9 mouse cellular contexts compared by ENCODE assay signal in genomic region chr2:52623921-52624404, GRCm38 (mm10). TPM values are rescaled to one million over a fixed set of nuclear protein-coding genes. Genes with fewer than 3 reads are reported as not detected.
A peak's percentile ranks its signal among the peaks of the same experiment; 100 is the strongest.
DNase-seq lines count a peak whose midpoint lies in the region; ATAC-seq and TF ChIP-seq lines count a peak whose summit lies in the region.
"Had no signal": no experiment of that assay in that cellular context is flagged by ENCODE, and none has a peak within 500 bp of the region (broad histone marks: within the 10 kb centered on the region; RNA-seq: fewer than 3 reads in every experiment).

No protein-coding gene starts in this region.

- 53% methylated on average over 7 of the region's 7 CpGs for WGBS in cerebellum, adult 2 months
- WGBS in limb, embryonic 12.5 days, result 38% methylated on average over 7 of the region's 7 CpGs
- WGBS in limb, embryonic 10.5 days, result 56% methylated on average over 7 of the region's 7 CpGs
- WGBS in heart, embryonic 15.5 days, result 37% methylated on average over 7 of the region's 7 CpGs
- 33% methylated on average over 7 of the region's 7 CpGs for WGBS in midbrain, postnatal 0 days

- TF ChIP-seq POLR2A in cerebellum, adult 2 months (IDR thresholded peaks at IDR 0.05; ENCODE audit: borderline replicate concordance, insufficient read depth, low read length), result no peak

- H3K4me3 ChIP-seq in cerebellum, adult 2 months (replicated peaks; ENCODE audit: insufficient read depth, low read depth, low read length), result no peak overlapping the region
- H3K4me3 ChIP-seq in limb, embryonic 12.5 days (replicated peaks), result no peak overlapping the region
- H3K4me3 ChIP-seq in limb, embryonic 10.5 days, result no peak overlapping the region
- no peak overlapping the region for H3K4me3 ChIP-seq in heart, embryonic 15.5 days
- H3K4me3 ChIP-seq in midbrain, postnatal 0 days (ENCODE audit: low read depth, low read length), result no peak overlapping the region

- ATAC-seq in limb, embryonic 12.5 days (ENCODE audit: insufficient number of reproducible peaks, insufficient read depth, low FRiP score, low TSS enrichment, low read depth), result no peak
- ATAC-seq in heart, embryonic 15.5 days (replicated peaks; ENCODE audit: insufficient number of reproducible peaks, insufficient read depth, low FRiP score, low read depth), result peak; percentile 40
- peak; percentile 63 for ATAC-seq in midbrain, postnatal 0 days (ENCODE audit: low FRiP score)

- peaks cover 16% of the 10 kb centered on the region for H3K4me1 ChIP-seq in cerebellum, adult 2 months (ENCODE audit: control insufficient read depth, insufficient read depth, low read length)
- peaks cover 15% of the 10 kb centered on the region for H3K4me1 ChIP-seq in limb, embryonic 12.5 days (replicated peaks)
- peaks cover 18% of the 10 kb centered on the region for H3K4me1 ChIP-seq in limb, embryonic 10.5 days
- peaks cover 24% of the 10 kb centered on the region for H3K4me1 ChIP-seq in heart, embryonic 15.5 days (replicated peaks)
- no peaks in the 10 kb centered on the region; the same call in 1 of the 2 replicates for H3K4me1 ChIP-seq in midbrain, postnatal 0 days (ENCODE audit: insufficient read depth, low read length)

- peak overlapping the region; percentile 23; the same call in 1 of the 2 replicates for H3K9ac ChIP-seq in limb, embryonic 12.5 days (replicated peaks)
- H3K9ac ChIP-seq in heart, embryonic 15.5 days, result no peak overlapping the region
- no peak overlapping the region for H3K9ac ChIP-seq in midbrain, postnatal 0 days (replicated peaks; ENCODE audit: low read length, poor library complexity, severe bottlenecking)

- no peak overlapping the region for H3K4me2 ChIP-seq in limb, embryonic 12.5 days
- no peak overlapping the region for H3K4me2 ChIP-seq in heart, embryonic 15.5 days
- H3K4me2 ChIP-seq in midbrain, postnatal 0 days (ENCODE audit: low read depth, low read length, poor library complexity, severe bottlenecking), result no peak overlapping the region

- DNase-seq in cerebellum, adult 2 months, result peak in 1 of 2 experiments; percentile 38
- no peak for DNase-seq in cerebellum, adult 9-11 months
- no peak for DNase-seq in limb, embryonic 10.5 days (ENCODE audit: low spot score)
- peak; percentile 43 for DNase-seq in midbrain, postnatal 0 days (ENCODE audit: low spot score)
- no peak for DNase-seq in layer of hippocampus, adult 8-10 months (ENCODE audit: low spot score in 2 of 2)
- no peak for DNase-seq in ovary, postnatal 10 days (ENCODE audit: low spot score)

- TF ChIP-seq CTCF in cerebellum, adult 2 months (IDR thresholded peaks at IDR 0.05; ENCODE audit: borderline replicate concordance, insufficient read depth, low read depth, low read length), result no peak
- no peak for TF ChIP-seq CTCF in midbrain, postnatal 0 days (IDR thresholded peaks at IDR 0.05)

- H3K27ac ChIP-seq in cerebellum, adult 2 months (ENCODE audit: insufficient read depth, low read length), result 0 out of 2 replicates have a peak overlapping the region, but pooled peaks have one; percentile 6
- H3K27ac ChIP-seq in limb, embryonic 12.5 days, result no peak overlapping the region
- no peak overlapping the region for H3K27ac ChIP-seq in limb, embryonic 10.5 days
- H3K27ac ChIP-seq in heart, embryonic 15.5 days, result peak overlapping the region; percentile 76
- peak overlapping the region; percentile 2; the same call in 1 of the 2 replicates for H3K27ac ChIP-seq in midbrain, postnatal 0 days (ENCODE audit: low read depth, low read length)
- H3K27ac ChIP-seq: macrophage had no signal

- no peaks in the 10 kb centered on the region for H3K27me3 ChIP-seq in cerebellum, adult 2 months (ENCODE audit: control insufficient read depth, insufficient read depth, low read length)
- peaks cover 7% of the 10 kb centered on the region; the same call in 1 of the 2 replicates for H3K27me3 ChIP-seq in limb, embryonic 12.5 days
- 0 out of 2 replicates have a peak, but pooled peaks cover 7% of the 10 kb centered on the region for H3K27me3 ChIP-seq in limb, embryonic 10.5 days (ENCODE audit: low read depth, poor library complexity, severe bottlenecking)
- no peaks in the 10 kb centered on the region for H3K27me3 ChIP-seq in heart, embryonic 15.5 days
- no peaks in the 10 kb centered on the region for H3K27me3 ChIP-seq in midbrain, postnatal 0 days (ENCODE audit: insufficient read depth, low read length)

- no peaks in the 10 kb centered on the region for H3K36me3 ChIP-seq in limb, embryonic 12.5 days
- no peaks in the 10 kb centered on the region for H3K36me3 ChIP-seq in limb, embryonic 10.5 days
- H3K36me3 ChIP-seq in heart, embryonic 15.5 days, result no peaks in the 10 kb centered on the region
- no peaks in the 10 kb centered on the region for H3K36me3 ChIP-seq in midbrain, postnatal 0 days (ENCODE audit: insufficient read depth, low read length)

- no peaks in the 10 kb centered on the region for H3K9me3 ChIP-seq in limb, embryonic 12.5 days
- H3K9me3 ChIP-seq in limb, embryonic 10.5 days (replicated peaks), result no peaks in the 10 kb centered on the region
- H3K9me3 ChIP-seq in heart, embryonic 15.5 days (replicated peaks), result no peaks in the 10 kb centered on the region
- H3K9me3 ChIP-seq in midbrain, postnatal 0 days (ENCODE audit: low read length), result no peaks in the 10 kb centered on the region

RNA-seq across cellular contexts. Expression of gene Cacnb4, which starts 52.7 kb away (rescaled TPM):
- polyA plus RNA-seq in cerebellum, adult 2 months (2012; rRNA removed), result 64.7 and 79.9 TPM in 2 replicates
- polyA plus RNA-seq in limb, embryonic 12.5 days (2016; fragmentation: Nextera tagmentation; extraction: Ambion mirVana), result 0.50 and 0.88 TPM in 2 replicates
- 0.29 and 0.56 TPM in 2 replicates for polyA plus RNA-seq in limb, embryonic 10.5 days (2016; fragmentation: Nextera tagmentation; extraction: Ambion mirVana)
- polyA plus RNA-seq in heart, embryonic 15.5 days (2015; fragmentation: Nextera tagmentation; extraction: Ambion mirVana), result 0.58 and 1.0 TPM in 2 replicates
- total RNA-seq in midbrain, postnatal 0 days (2014; rRNA removed), result 12.5 and 15.7 TPM in 2 replicates
- polyA plus RNA-seq in midbrain, postnatal 0 days (2015; fragmentation: Nextera tagmentation; extraction: Ambion mirVana), result 13.3 and 14.0 TPM in 2 replicates
- total RNA-seq in layer of hippocampus, adult 8-10 months (2022), result 10 to 100 TPM; 79.3 to 85.5 (median 80.2) TPM

Comparison
In these comparisons a context has a peak if more than half of its experiments do, and no peak if none do; other contexts are left out.
1. H3K27ac ChIP-seq: peak in cerebellum, adult 2 months (single experiment), heart, embryonic 15.5 days (single experiment) and midbrain, postnatal 0 days (single experiment); none in limb, embryonic 12.5 days (single experiment) and limb, embryonic 10.5 days (single experiment).